Mouse (Mus musculus): Measurements from ENCODE around the gene Gpr137. TPM values are rescaled to one million over a fixed set of nuclear protein-coding genes. Genes with fewer than 3 reads are reported as not detected.
"Not testable (repeated sequence)": the region's sequence is repeated elsewhere in the genome, so short reads cannot be mapped to it uniquely, and the experiment has no call there.

The Gpr137 gene
- polyA plus RNA-seq, 1 experiment, result 31.2 TPM

- TF ChIP-seq FOSL1 (IDR thresholded peaks at IDR 0.05; ENCODE audit: insufficient read depth, low read length, poor library complexity, severe bottlenecking) (no peak), MYOD1 (IDR thresholded peaks at IDR 0.05; ENCODE audit: control insufficient read depth, insufficient read length, low read depth) (no peak), CEBPB (IDR thresholded peaks at IDR 0.05; ENCODE audit: low read depth) (no peak), USF1 (IDR thresholded peaks at IDR 0.05; ENCODE audit: low read depth) (no peak)
- Histone ChIP-seq H3K27me3 (ENCODE audit: control insufficient read depth, insufficient read depth, insufficient read length) (no peaks in the 10 kb centered on the region), H3ac (ENCODE audit: control insufficient read depth, insufficient read length, low read depth) (no peak overlapping the region), H3K79me2 (ENCODE audit: control insufficient read depth, insufficient read depth) (peaks cover 12% of the 10 kb centered on the region), H3K4me3 (ENCODE audit: insufficient read depth, poor library complexity, severe bottlenecking) (no peak overlapping the region), H3K79me3 (ENCODE audit: low read depth) (peaks cover 10% of the 10 kb centered on the region), H3K36me3 (ENCODE audit: control insufficient read depth, insufficient read depth) (peaks cover 14% of the 10 kb centered on the region)
Observed at GRCm38 (mm10) chr19:6903031-6903430, 39.2 kb downstream of the Gpr137 start.

- no peak overlapping the region for H3K4me3 ChIP-seq (ENCODE audit: insufficient read depth, poor library complexity, severe bottlenecking)
- H3K79me3 ChIP-seq (ENCODE audit: low read depth), result no peaks in the 10 kb centered on the region
- no peak for TF ChIP-seq CTCF (IDR thresholded peaks at IDR 0.05; ENCODE audit: control insufficient read depth, insufficient read depth, insufficient read length)
- TF ChIP-seq CEBPB (IDR thresholded peaks at IDR 0.05; ENCODE audit: low read depth), result no peak
- TF ChIP-seq USF1 (IDR thresholded peaks at IDR 0.05; ENCODE audit: low read depth), result no peak
- H3K27me3 ChIP-seq (ENCODE audit: control insufficient read depth, insufficient read depth, insufficient read length), result no peaks in the 10 kb centered on the region
- no peaks in the 10 kb centered on the region for H3K79me2 ChIP-seq (ENCODE audit: control insufficient read depth, insufficient read depth)
- no peaks in the 10 kb centered on the region for H3K36me3 ChIP-seq (ENCODE audit: control insufficient read depth, insufficient read depth)
- H3ac ChIP-seq (ENCODE audit: control insufficient read depth, insufficient read length, low read depth), result no peak overlapping the region
Observed at GRCm38 (mm10) chr19:6899641-6900040, 42.6 kb downstream of the Gpr137 start.

- H3K79me3 ChIP-seq (ENCODE audit: low read depth); H3ac ChIP-seq (ENCODE audit: control insufficient read depth, insufficient read length, low read depth); H3K27me3 ChIP-seq (ENCODE audit: control insufficient read depth, insufficient read depth, insufficient read length); H3K4me3 ChIP-seq (ENCODE audit: insufficient read depth, poor library complexity, severe bottlenecking); H3K79me2 ChIP-seq (ENCODE audit: control insufficient read depth, insufficient read depth); H3K36me3 ChIP-seq (ENCODE audit: control insufficient read depth, insufficient read depth): not testable (repeated sequence)
Observed at GRCm38 (mm10) chr19:6895608-6896305, 46.5 kb downstream of the Gpr137 start.

GRCm38 (mm10) chr19:6893731-6894451 is 48.4 kb downstream of the Gpr137 start:
- no peak for TF ChIP-seq USF1 (IDR thresholded peaks at IDR 0.05; ENCODE audit: low read depth)
- no peak for TF ChIP-seq MAX (IDR thresholded peaks at IDR 0.05)
- no peak for TF ChIP-seq CTCF (IDR thresholded peaks at IDR 0.05; ENCODE audit: control insufficient read depth, insufficient read depth, insufficient read length)
- no peak for TF ChIP-seq MYOG (IDR thresholded peaks at IDR 0.05; ENCODE audit: control insufficient read depth, extremely low read depth, insufficient read length)
- TF ChIP-seq MYOD1 (IDR thresholded peaks at IDR 0.05; ENCODE audit: control insufficient read depth, insufficient read length, low read depth), result no peak
- no peak for TF ChIP-seq CEBPB (IDR thresholded peaks at IDR 0.05; ENCODE audit: low read depth)
- TF ChIP-seq FOSL1 (IDR thresholded peaks at IDR 0.05; ENCODE audit: insufficient read depth, low read length, poor library complexity, severe bottlenecking), result no peak
- H3K27me3 ChIP-seq (ENCODE audit: control insufficient read depth, insufficient read depth, insufficient read length), result no peaks in the 10 kb centered on the region
- no peaks in the 10 kb centered on the region for H3K79me3 ChIP-seq (ENCODE audit: low read depth)
- H3ac ChIP-seq (ENCODE audit: control insufficient read depth, insufficient read length, low read depth), result no peak overlapping the region
- H3K4me3 ChIP-seq (ENCODE audit: insufficient read depth, poor library complexity, severe bottlenecking), result no peak overlapping the region
- H3K79me2 ChIP-seq (ENCODE audit: control insufficient read depth, insufficient read depth), result no peaks in the 10 kb centered on the region
- no peaks in the 10 kb centered on the region for H3K36me3 ChIP-seq (ENCODE audit: control insufficient read depth, insufficient read depth)

- no peak for TF ChIP-seq USF1 (IDR thresholded peaks at IDR 0.05; ENCODE audit: low read depth)
- TF ChIP-seq CEBPB (IDR thresholded peaks at IDR 0.05; ENCODE audit: low read depth), result no peak
- TF ChIP-seq MAX (IDR thresholded peaks at IDR 0.05), result no peak
- TF ChIP-seq FOSL1 (IDR thresholded peaks at IDR 0.05; ENCODE audit: insufficient read depth, low read length, poor library complexity, severe bottlenecking), result no peak
- no peak for TF ChIP-seq CTCF (IDR thresholded peaks at IDR 0.05; ENCODE audit: control insufficient read depth, insufficient read depth, insufficient read length)
- no peak for TF ChIP-seq MYOD1 (IDR thresholded peaks at IDR 0.05; ENCODE audit: control insufficient read depth, insufficient read length, low read depth)
- no peak for TF ChIP-seq MYOG (IDR thresholded peaks at IDR 0.05; ENCODE audit: control insufficient read depth, extremely low read depth, insufficient read length)
- H3K79me2 ChIP-seq (ENCODE audit: control insufficient read depth, insufficient read depth), result no peaks in the 10 kb centered on the region
- H3K4me3 ChIP-seq (ENCODE audit: insufficient read depth, poor library complexity, severe bottlenecking), result no peak overlapping the region
- H3K36me3 ChIP-seq (ENCODE audit: control insufficient read depth, insufficient read depth), result no peaks in the 10 kb centered on the region
- H3ac ChIP-seq (ENCODE audit: control insufficient read depth, insufficient read length, low read depth), result no peak overlapping the region
- H3K79me3 ChIP-seq (ENCODE audit: low read depth), result no peaks in the 10 kb centered on the region
- no peaks in the 10 kb centered on the region for H3K27me3 ChIP-seq (ENCODE audit: control insufficient read depth, insufficient read depth, insufficient read length)
Observed at GRCm38 (mm10) chr19:6892512-6892911, 49.8 kb downstream of the Gpr137 start.

Small RNA genes lying within 50 kb of the gene (microRNA-seq; reads per million reads assigned to microRNA genes)
- gene Mir6990 (ENCODE audit: borderline microRNAs expressed), result 1.8 reads per million, percentile 38 among the genes with 10 or more reads in this experiment

Other genes starting within 250 kb of the Gpr137 start
- 103 TPM for gene Rps6ka4, start 101.8 kb downstream of the Gpr137 start, polyA plus RNA-seq (2012; fragmentation: generic; extraction: Trizol)
- 0.27 TPM for gene Ccdc88b, start 84.3 kb downstream of the Gpr137 start, polyA plus RNA-seq (2012; fragmentation: generic; extraction: Trizol)
- 264 TPM for gene Trmt112, start 32.8 kb downstream of the Gpr137 start, polyA plus RNA-seq (2012; fragmentation: generic; extraction: Trizol)
- gene Prdx5, start 32.4 kb downstream of the Gpr137 start, polyA plus RNA-seq (2012; fragmentation: generic; extraction: Trizol), result 270 TPM
- gene Esrra, start 20.7 kb downstream of the Gpr137 start, polyA plus RNA-seq (2012; fragmentation: generic; extraction: Trizol), result 43.2 TPM
- gene Catsperz, start 17.1 kb downstream of the Gpr137 start, polyA plus RNA-seq (2012; fragmentation: generic; extraction: Trizol), result 0.16 TPM
- gene Kcnk4, start 8.0 kb downstream of the Gpr137 start, polyA plus RNA-seq (2012; fragmentation: generic; extraction: Trizol), result 0.26 TPM
- 84.0 TPM for gene Bad, start 619 bp downstream of the Gpr137 start, polyA plus RNA-seq (2012; fragmentation: generic; extraction: Trizol)
- gene Ppp1r14b, start 32.5 kb upstream of the Gpr137 start, polyA plus RNA-seq (2012; fragmentation: generic; extraction: Trizol), result 1,811 TPM
- gene Plcb3, start 34.0 kb upstream of the Gpr137 start, polyA plus RNA-seq (2012; fragmentation: generic; extraction: Trizol), result 51.7 TPM
- 148 TPM for gene Fkbp2, start 38.0 kb upstream of the Gpr137 start, polyA plus RNA-seq (2012; fragmentation: generic; extraction: Trizol)
- 37.7 TPM for gene Vegfb, start 45.2 kb upstream of the Gpr137 start, polyA plus RNA-seq (2012; fragmentation: generic; extraction: Trizol)
- gene Dnajc4, start 50.1 kb upstream of the Gpr137 start, polyA plus RNA-seq (2012; fragmentation: generic; extraction: Trizol), result 12.2 TPM
- gene Nudt22, start 53.6 kb upstream of the Gpr137 start, polyA plus RNA-seq (2012; fragmentation: generic; extraction: Trizol), result 18.2 TPM
- 4.7 TPM for gene Trpt1, start 53.7 kb upstream of the Gpr137 start, polyA plus RNA-seq (2012; fragmentation: generic; extraction: Trizol)
- 0.37 TPM for gene Fermt3, start 77.0 kb upstream of the Gpr137 start, polyA plus RNA-seq (2012; fragmentation: generic; extraction: Trizol)
- 309 TPM for gene Stip1, start 97.5 kb upstream of the Gpr137 start, polyA plus RNA-seq (2012; fragmentation: generic; extraction: Trizol)
- gene Macrod1, start 114.3 kb upstream of the Gpr137 start, polyA plus RNA-seq (2012; fragmentation: generic; extraction: Trizol), result 8.3 TPM
- gene Flrt1, start 163.2 kb upstream of the Gpr137 start, polyA plus RNA-seq (2012; fragmentation: generic; extraction: Trizol), result 0.08 TPM

All from C2C12 (cell line).